Comparison of ENCODE assay signal across 23 mouse cellular contexts in genomic region chr16:45204438-45204837, GRCm38 (mm10). TPM values are rescaled to one million over a fixed set of nuclear protein-coding genes. Genes with fewer than 3 reads are reported as not detected.
A peak's percentile ranks its signal among the peaks of the same experiment; 100 is the strongest.
DNase-seq lines count a peak whose midpoint lies in the region; ATAC-seq lines count a peak whose summit lies in the region.
"Had no signal": no experiment of that assay in that cellular context is flagged by ENCODE, and none has a peak within 500 bp of the region (broad histone marks: within the 10 kb centered on the region; RNA-seq: fewer than 3 reads in every experiment).

No protein-coding gene starts in this region.

- no peak overlapping the region for H3K4me3 ChIP-seq in forebrain, embryonic 12.5 days (replicated peaks)
- H3K4me3 ChIP-seq: embryonic facial prominence, embryonic 13.5 days; embryonic facial prominence, embryonic 15.5 days; erythroblast, embryonic 14.5 days; forebrain, embryonic 10.5 days; forebrain, embryonic 13.5 days; forebrain, embryonic 15.5 days had no signal

- H3K36me3 ChIP-seq in forebrain, embryonic 12.5 days (replicated peaks), result no peaks in the 10 kb centered on the region
- H3K36me3 ChIP-seq: embryonic facial prominence, embryonic 13.5 days; embryonic facial prominence, embryonic 15.5 days; forebrain, embryonic 10.5 days; forebrain, embryonic 15.5 days; G1E had no signal

- H3K4me1 ChIP-seq in forebrain, embryonic 12.5 days, result no peaks in the 10 kb centered on the region
- H3K4me1 ChIP-seq: embryonic facial prominence, embryonic 13.5 days; embryonic facial prominence, embryonic 15.5 days; forebrain, embryonic 10.5 days; forebrain, embryonic 13.5 days; forebrain, embryonic 15.5 days had no signal

- WGBS in forebrain, embryonic 12.5 days, result 90% methylated on average over 4 of the region's 4 CpGs

- DNase-seq in adrenal gland, adult (ENCODE audit: inconsistent age in 2 of 2, low spot score in 1 of 2), result peak; percentile 15 to 56
- no peak for DNase-seq in adrenal gland, postnatal 36 days
- no peak for DNase-seq in kidney, postnatal 36 days
- DNase-seq: adrenal gland, adult 8-10 months; adrenal gland, postnatal 14 days; cerebellum, adult 11 months; cerebellum, adult 8-10 months; cerebellum, postnatal 14 days; cerebellum, postnatal 36 days; embryo, embryonic 11 days; forebrain, postnatal 0 days had no signal

- ATAC-seq in activated CD4-positive, CD25-positive, alpha-beta regulatory T cell, adult 4 months, result peak; percentile 36
- ATAC-seq in forebrain, embryonic 12.5 days (ENCODE audit: low FRiP score), result no peak
- ATAC-seq: CD4-positive, CD25-positive, alpha-beta regulatory T cell, adult 4 months; forebrain, embryonic 13.5 days; forebrain, embryonic 15.5 days; forebrain, postnatal 0 days; Patski had no signal

- no peak overlapping the region for H3K9ac ChIP-seq in forebrain, embryonic 12.5 days
- H3K9ac ChIP-seq: embryonic facial prominence, embryonic 13.5 days; embryonic facial prominence, embryonic 15.5 days; forebrain, embryonic 13.5 days; forebrain, embryonic 15.5 days; forebrain, postnatal 0 days had no signal

- H3K4me2 ChIP-seq in forebrain, embryonic 12.5 days, result no peak overlapping the region
- H3K4me2 ChIP-seq: embryonic facial prominence, embryonic 13.5 days; embryonic facial prominence, embryonic 15.5 days; forebrain, embryonic 13.5 days; forebrain, embryonic 15.5 days had no signal

- no peaks in the 10 kb centered on the region for H3K9me3 ChIP-seq in forebrain, embryonic 12.5 days
- H3K9me3 ChIP-seq: embryonic facial prominence, embryonic 13.5 days; embryonic facial prominence, embryonic 15.5 days; forebrain, embryonic 10.5 days; forebrain, embryonic 13.5 days; forebrain, embryonic 15.5 days; G1E had no signal

- no peak overlapping the region for H3K27ac ChIP-seq in forebrain, embryonic 12.5 days
- H3K27ac ChIP-seq: embryonic facial prominence, embryonic 13.5 days; embryonic facial prominence, embryonic 15.5 days; forebrain, embryonic 10.5 days; forebrain, embryonic 13.5 days; forebrain, embryonic 15.5 days had no signal

- no peaks in the 10 kb centered on the region for H3K27me3 ChIP-seq in forebrain, embryonic 12.5 days
- H3K27me3 ChIP-seq: CH12.LX; embryonic facial prominence, embryonic 13.5 days; embryonic facial prominence, embryonic 15.5 days; forebrain, embryonic 13.5 days; forebrain, embryonic 15.5 days had no signal

RNA-seq across cellular contexts. Expression of gene Btla, which starts 19.7 kb away (rescaled TPM):
- under 1 TPM; 0.30 TPM for total RNA-seq in adrenal gland, postnatal 36 days (2021)
- polyA plus RNA-seq in activated CD4-positive, CD25-positive, alpha-beta regulatory T cell, adult 4 months (2017; shearing (Covaris generic)), result 10 to 100 TPM; 49.7 to 64.9 TPM
- polyA plus RNA-seq in forebrain, embryonic 12.5 days (2016; fragmentation: Nextera tagmentation; extraction: Ambion mirVana), result 0.18 and 0.35 TPM in 2 replicates
- polyA plus RNA-seq: erythroblast, embryonic 14.5 days; G1E; Patski had no signal

RNA-seq across cellular contexts. Expression of gene Atg3, which starts 45.9 kb away (rescaled TPM):
- 10 to 100 TPM; 53.2 to 62.6 TPM for total RNA-seq in adrenal gland, postnatal 36 days (2021)
- polyA plus RNA-seq in activated CD4-positive, CD25-positive, alpha-beta regulatory T cell, adult 4 months (2017; shearing (Covaris generic)), result 10 to 100 TPM; 16.8 to 21.4 TPM
- polyA plus RNA-seq in forebrain, embryonic 12.5 days (2016; fragmentation: Nextera tagmentation; extraction: Ambion mirVana), result 38.9 and 43.1 TPM in 2 replicates

RNA-seq across cellular contexts. Expression of gene Slc35a5, which starts 45.9 kb away (rescaled TPM):
- total RNA-seq in adrenal gland, postnatal 36 days (2021), result 10 to 100 TPM; 29.6 to 39.0 TPM
- 10 to 100 TPM; 23.5 to 36.9 TPM for polyA plus RNA-seq in activated CD4-positive, CD25-positive, alpha-beta regulatory T cell, adult 4 months (2017; shearing (Covaris generic))
- 20.5 and 22.0 TPM in 2 replicates for polyA plus RNA-seq in forebrain, embryonic 12.5 days (2016; fragmentation: Nextera tagmentation; extraction: Ambion mirVana)
- polyA plus RNA-seq: erythroblast, embryonic 14.5 days had no signal

Comparison
In these comparisons a context has a peak if more than half of its experiments do, and no peak if none do; other contexts are left out.
1. DNase-seq: peak in adrenal gland, adult (2 of 2); none in adrenal gland, postnatal 36 days (0 of 2) and kidney, postnatal 36 days (0 of 2).
2. RNA of gene Btla, which starts 19.7 kb away (polyA plus RNA-seq): 49.7 to 64.9 TPM in activated CD4-positive, CD25-positive, alpha-beta regulatory T cell, adult 4 months; 0.18 to 0.35 TPM in forebrain, embryonic 12.5 days; every median in the first group is over 10 times any median in the second.